In the genomic region with DNA sequence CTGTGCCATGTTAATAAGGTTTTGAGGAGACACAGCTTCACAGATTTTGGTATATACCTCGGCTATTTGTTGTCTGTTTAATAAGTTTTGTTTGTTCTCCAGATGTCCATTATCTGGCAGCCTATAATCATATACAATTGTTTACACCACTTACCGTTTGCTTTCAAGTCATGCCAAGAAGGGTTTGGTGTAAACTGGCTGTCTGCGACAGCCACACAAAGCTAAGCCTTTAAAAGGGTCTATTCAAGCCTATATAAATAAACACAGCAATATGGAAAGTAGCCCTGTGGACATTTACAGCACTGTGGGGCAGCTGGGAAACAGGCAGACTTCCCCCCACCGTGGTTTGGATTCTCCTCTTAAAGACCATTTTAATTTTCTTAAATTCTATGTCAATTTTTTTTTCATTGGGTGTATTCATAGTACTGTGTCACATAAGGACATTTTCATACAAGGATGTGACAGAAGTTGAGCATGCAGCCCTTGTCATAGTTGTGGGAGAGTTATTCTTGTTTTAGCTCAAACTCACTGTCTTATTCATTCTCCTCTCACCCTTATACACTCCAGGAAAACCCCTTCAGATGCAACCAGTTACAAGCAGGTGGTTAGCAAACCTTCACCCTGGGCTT, we compare ENCODE assay signal across 22 mouse cellular contexts. TPM values are rescaled to one million over a fixed set of nuclear protein-coding genes. Genes with fewer than 3 reads are reported as not detected.
DNase-seq lines count a peak whose midpoint lies in the region; ATAC-seq and TF ChIP-seq lines count a peak whose summit lies in the region.
"Had no signal": no experiment of that assay in that cellular context is flagged by ENCODE, and none has a peak within 500 bp of the region (broad histone marks: within the 10 kb centered on the region; RNA-seq: fewer than 3 reads in every experiment).

No protein-coding gene starts in this region.

- H3K4me1 ChIP-seq in forebrain, postnatal 0 days (ENCODE audit: insufficient read depth), result no peaks in the 10 kb centered on the region
- no peaks in the 10 kb centered on the region for H3K4me1 ChIP-seq in forebrain, embryonic 10.5 days
- peaks cover 28% of the 10 kb centered on the region for H3K4me1 ChIP-seq in lung, embryonic 14.5 days (ENCODE audit: insufficient read depth)
- H3K4me1 ChIP-seq in stomach, embryonic 15.5 days, result peaks cover 12% of the 10 kb centered on the region; the same call in 1 of the 2 replicates
- H3K4me1 ChIP-seq: heart, embryonic 15.5 days; hindbrain, embryonic 13.5 days; midbrain, embryonic 12.5 days had no signal

- ATAC-seq in forebrain, postnatal 0 days, result peak; percentile 77
- ATAC-seq in lung, embryonic 14.5 days (ENCODE audit: insufficient read depth), result peak; percentile 78
- ATAC-seq in stomach, embryonic 15.5 days (ENCODE audit: insufficient read depth, low FRiP score, low read depth), result 0 out of 2 replicates have a peak, but pooled peaks have one; percentile 36
- ATAC-seq: CD4-positive, CD25-positive, alpha-beta regulatory T cell, adult 4 months; Patski had no signal

- no peak overlapping the region for H3K9ac ChIP-seq in forebrain, postnatal 0 days
- H3K9ac ChIP-seq in lung, embryonic 14.5 days, result no peak overlapping the region
- no peak overlapping the region for H3K9ac ChIP-seq in stomach, embryonic 15.5 days
- H3K9ac ChIP-seq: heart, embryonic 15.5 days; hindbrain, embryonic 13.5 days; limb, embryonic 15.5 days; liver, embryonic 14.5 days; midbrain, embryonic 12.5 days had no signal

- no peaks in the 10 kb centered on the region for H3K36me3 ChIP-seq in forebrain, postnatal 0 days (ENCODE audit: insufficient read depth)
- H3K36me3 ChIP-seq in forebrain, embryonic 10.5 days (replicated peaks), result no peaks in the 10 kb centered on the region
- H3K36me3 ChIP-seq in lung, embryonic 14.5 days (ENCODE audit: insufficient read depth), result no peaks in the 10 kb centered on the region
- no peaks in the 10 kb centered on the region for H3K36me3 ChIP-seq in stomach, embryonic 15.5 days
- H3K36me3 ChIP-seq: heart, embryonic 15.5 days; hindbrain, embryonic 13.5 days; limb, embryonic 15.5 days; midbrain, embryonic 12.5 days had no signal

- H3K4me2 ChIP-seq in forebrain, postnatal 0 days (ENCODE audit: low read depth), result no peak overlapping the region
- no peak overlapping the region for H3K4me2 ChIP-seq in lung, embryonic 14.5 days
- no peak overlapping the region for H3K4me2 ChIP-seq in stomach, embryonic 15.5 days
- H3K4me2 ChIP-seq: heart, embryonic 15.5 days; hindbrain, embryonic 13.5 days; limb, embryonic 15.5 days; midbrain, embryonic 12.5 days had no signal

- H3K27ac ChIP-seq in forebrain, postnatal 0 days (ENCODE audit: low read depth, low read length), result no peak overlapping the region
- no peak overlapping the region for H3K27ac ChIP-seq in forebrain, embryonic 10.5 days
- peak overlapping the region; percentile 68; the same call in 1 of the 2 replicates for H3K27ac ChIP-seq in lung, embryonic 14.5 days (ENCODE audit: low read depth)
- H3K27ac ChIP-seq in stomach, embryonic 15.5 days, result 0 out of 2 replicates have a peak overlapping the region, but pooled peaks have one; percentile 26
- H3K27ac ChIP-seq: heart, embryonic 15.5 days; hindbrain, embryonic 13.5 days; limb, embryonic 15.5 days; liver, embryonic 14.5 days; midbrain, embryonic 12.5 days had no signal

- no peak for TF ChIP-seq CTCF in forebrain, postnatal 0 days (IDR thresholded peaks at IDR 0.05; ENCODE audit: low read depth)
- TF ChIP-seq CTCF in lung, embryonic 14.5 days (IDR thresholded peaks at IDR 0.05; ENCODE audit: low read depth), result no peak

- no peaks in the 10 kb centered on the region for H3K27me3 ChIP-seq in forebrain, postnatal 0 days (ENCODE audit: insufficient read depth, low read length)
- no peaks in the 10 kb centered on the region for H3K27me3 ChIP-seq in forebrain, embryonic 10.5 days (ENCODE audit: poor library complexity, severe bottlenecking)
- no peaks in the 10 kb centered on the region for H3K27me3 ChIP-seq in lung, embryonic 14.5 days (ENCODE audit: insufficient read depth, low read length)
- no peaks in the 10 kb centered on the region for H3K27me3 ChIP-seq in stomach, embryonic 15.5 days (replicated peaks)
- H3K27me3 ChIP-seq: heart, embryonic 15.5 days; limb, embryonic 15.5 days; midbrain, embryonic 12.5 days; Patski had no signal

- no peak for DNase-seq in forebrain, postnatal 0 days
- DNase-seq in forebrain, embryonic 10.5 days (ENCODE audit: extremely low spot score, low spot score), result no peak
- peak; percentile 94 for DNase-seq in lung, embryonic 14.5 days
- DNase-seq in lung, adult 18-20 months, result no peak
- peak; percentile 59 for DNase-seq in MN1 (ENCODE audit: low spot score)
- no peak for DNase-seq in embryo, embryonic 11 days
- DNase-seq: adrenal gland, postnatal 36 days; cerebellum, adult 18-20 months; cerebellum, postnatal 14 days; heart, postnatal 36 days; kidney, adult 9 months; kidney, postnatal 36 days; lung, postnatal 10 days; right cerebral cortex, postnatal 14 days had no signal

- H3K9me3 ChIP-seq in forebrain, postnatal 0 days (ENCODE audit: low read length), result no peaks in the 10 kb centered on the region
- H3K9me3 ChIP-seq in forebrain, embryonic 10.5 days, result no peaks in the 10 kb centered on the region
- H3K9me3 ChIP-seq in lung, embryonic 14.5 days (ENCODE audit: low read depth, low read length), result no peaks in the 10 kb centered on the region
- H3K9me3 ChIP-seq in stomach, embryonic 15.5 days, result no peaks in the 10 kb centered on the region
- H3K9me3 ChIP-seq: heart, embryonic 15.5 days; hindbrain, embryonic 13.5 days; limb, embryonic 15.5 days; midbrain, embryonic 12.5 days had no signal

- WGBS in forebrain, postnatal 0 days, result 11% methylated on average over 4 of the region's 4 CpGs
- 71% methylated on average over 4 of the region's 4 CpGs for WGBS in forebrain, embryonic 10.5 days
- 19% methylated on average over 4 of the region's 4 CpGs for WGBS in lung, embryonic 14.5 days
- 24% methylated on average over 4 of the region's 4 CpGs for WGBS in stomach, embryonic 15.5 days

- H3K4me3 ChIP-seq in forebrain, postnatal 0 days (ENCODE audit: low read depth, low read length), result no peak overlapping the region
- H3K4me3 ChIP-seq in forebrain, embryonic 10.5 days, result no peak overlapping the region
- no peak overlapping the region for H3K4me3 ChIP-seq in lung, embryonic 14.5 days (ENCODE audit: low read depth, low read length)
- H3K4me3 ChIP-seq in stomach, embryonic 15.5 days (replicated peaks), result no peak overlapping the region
- H3K4me3 ChIP-seq: heart, embryonic 15.5 days; hindbrain, embryonic 13.5 days; limb, embryonic 15.5 days; midbrain, embryonic 12.5 days had no signal

RNA-seq across cellular contexts. Expression of a gene that starts 15.0 kb away (rescaled TPM):
- 33.2 and 47.8 TPM in 2 replicates for total RNA-seq in forebrain, postnatal 0 days (2014; rRNA removed)
- polyA plus RNA-seq in forebrain, postnatal 0 days (2015; fragmentation: Nextera tagmentation; extraction: Ambion mirVana), result 17.6 and 20.3 TPM in 2 replicates
- 43.9 and 45.6 TPM in 2 replicates for polyA plus RNA-seq in forebrain, embryonic 10.5 days (2016; fragmentation: Nextera tagmentation; extraction: Ambion mirVana)
- 146 and 156 TPM in 2 replicates for polyA plus RNA-seq in lung, embryonic 14.5 days (2014; fragmentation: Nextera tagmentation; extraction: Ambion mirVana)
- polyA plus RNA-seq in stomach, embryonic 15.5 days (2015; fragmentation: Nextera tagmentation; extraction: Ambion mirVana), result 104 and 114 TPM in 2 replicates

Comparison
In these comparisons a context has a peak if more than half of its experiments do, and no peak if none do; other contexts are left out.
1. DNase-seq: peak in lung, embryonic 14.5 days (single experiment) and MN1 (single experiment); none in forebrain, postnatal 0 days (single experiment), forebrain, embryonic 10.5 days (single experiment), lung, adult 18-20 months (0 of 2) and embryo, embryonic 11 days (single experiment).
2. H3K27ac ChIP-seq: peak in lung, embryonic 14.5 days (single experiment) and stomach, embryonic 15.5 days (single experiment); none in forebrain, postnatal 0 days (single experiment) and forebrain, embryonic 10.5 days (single experiment).
3. Peak in every context shown above with its lines, with median percentiles within 50 percentile points of each other: ATAC-seq.